Comparison of ENCODE assay signal across 12 mouse cellular contexts in the genomic region with DNA sequence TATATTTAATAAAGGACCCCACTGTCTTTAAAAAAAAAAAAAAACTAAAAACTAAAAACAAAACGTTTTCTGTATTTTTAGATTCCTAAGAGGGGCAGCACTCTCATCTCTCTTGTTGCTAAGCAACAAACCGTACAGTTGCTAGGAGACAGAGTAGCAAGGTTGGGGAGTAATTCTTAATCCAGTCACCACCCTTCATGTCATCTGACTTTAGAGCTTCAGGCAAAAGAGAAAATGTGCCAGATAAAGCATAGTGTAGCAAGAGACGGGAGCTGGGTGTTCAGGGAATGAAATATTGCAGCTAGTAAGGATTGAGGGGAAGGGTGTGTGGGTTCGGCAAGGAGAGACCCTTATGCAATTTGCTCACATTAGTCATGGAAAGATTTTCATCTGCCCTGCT. TPM values are rescaled to one million over a fixed set of nuclear protein-coding genes. Genes with fewer than 3 reads are reported as not detected.
DNase-seq lines count a peak whose midpoint lies in the region; ATAC-seq lines count a peak whose summit lies in the region.
"Had no signal": no experiment of that assay in that cellular context is flagged by ENCODE, and none has a peak within 500 bp of the region (broad histone marks: within the 10 kb centered on the region; RNA-seq: fewer than 3 reads in every experiment).

No protein-coding gene starts in this region.

- H3K9ac ChIP-seq in hindbrain, embryonic 13.5 days, result peak overlapping the region; percentile 72
- H3K9ac ChIP-seq in neural tube, embryonic 14.5 days (replicated peaks; ENCODE audit: low read depth, low read length), result peak overlapping the region; percentile 52
- H3K9ac ChIP-seq: heart, embryonic 12.5 days had no signal

- no peaks in the 10 kb centered on the region for H3K9me3 ChIP-seq in hindbrain, embryonic 13.5 days
- H3K9me3 ChIP-seq in neural tube, embryonic 14.5 days (ENCODE audit: control insufficient read depth, low read length), result no peaks in the 10 kb centered on the region
- H3K9me3 ChIP-seq: heart, embryonic 12.5 days had no signal

- H3K4me1 ChIP-seq in hindbrain, embryonic 13.5 days (replicated peaks), result peaks cover 65% of the 10 kb centered on the region
- peaks cover 42% of the 10 kb centered on the region for H3K4me1 ChIP-seq in neural tube, embryonic 14.5 days (ENCODE audit: control insufficient read depth, insufficient read depth, low read length)

- peak overlapping the region; percentile 95 for H3K27ac ChIP-seq in hindbrain, embryonic 13.5 days
- H3K27ac ChIP-seq in neural tube, embryonic 14.5 days (ENCODE audit: low read depth, low read length), result peak overlapping the region; percentile 95
- H3K27ac ChIP-seq: macrophage had no signal

- peak; percentile 75 for DNase-seq in left cerebral cortex, adult 11 months (ENCODE audit: low spot score)
- DNase-seq in left cerebral cortex, postnatal 36 days (ENCODE audit: low spot score in 2 of 2), result no peak
- peak; percentile 70 for DNase-seq in embryo, embryonic 10.5 days (ENCODE audit: low spot score)
- DNase-seq in gastrocnemius, adult 18-20 months (ENCODE audit: low spot score), result no peak
- DNase-seq in kidney, postnatal 10 days, result no peak
- no peak for DNase-seq in thymus, postnatal 10 days (ENCODE audit: low spot score in 2 of 2)

- peak; percentile 63 for ATAC-seq in hindbrain, embryonic 13.5 days (ENCODE audit: low FRiP score)
- ATAC-seq in neural tube, embryonic 14.5 days (ENCODE audit: low read depth), result peak; percentile 59

- peak overlapping the region; percentile 56 for H3K4me2 ChIP-seq in hindbrain, embryonic 13.5 days
- H3K4me2 ChIP-seq in neural tube, embryonic 14.5 days (ENCODE audit: low read depth, low read length), result peak overlapping the region; percentile 41
- H3K4me2 ChIP-seq: heart, embryonic 12.5 days had no signal

- no peaks in the 10 kb centered on the region for H3K36me3 ChIP-seq in hindbrain, embryonic 13.5 days
- no peaks in the 10 kb centered on the region for H3K36me3 ChIP-seq in neural tube, embryonic 14.5 days (ENCODE audit: control insufficient read depth, insufficient read depth, low read length)
- H3K36me3 ChIP-seq: heart, embryonic 12.5 days had no signal

- intact Hi-C loops in left cerebral cortex, postnatal 36 days (cut with DNase I), result no loop called here

- 11% methylated on average over 4 of the region's 4 CpGs for WGBS in hindbrain, embryonic 13.5 days
- 10% methylated on average over 4 of the region's 4 CpGs for WGBS in neural tube, embryonic 14.5 days

- peak overlapping the region; percentile 23 for H3K4me3 ChIP-seq in hindbrain, embryonic 13.5 days
- H3K4me3 ChIP-seq in neural tube, embryonic 14.5 days (ENCODE audit: low read depth, low read length), result no peak overlapping the region; the same call in 1 of the 2 replicates
- H3K4me3 ChIP-seq: heart, embryonic 12.5 days had no signal

- no peaks in the 10 kb centered on the region for H3K27me3 ChIP-seq in hindbrain, embryonic 13.5 days
- H3K27me3 ChIP-seq in neural tube, embryonic 14.5 days (ENCODE audit: control insufficient read depth, insufficient read depth, low read length), result no peaks in the 10 kb centered on the region
- H3K27me3 ChIP-seq: heart, embryonic 12.5 days had no signal

RNA-seq across cellular contexts. Expression of a gene that starts 17.6 kb away (rescaled TPM):
- total RNA-seq in left cerebral cortex, postnatal 36 days (2021), result 1,000 to 10,000 TPM in 1 of 2 experiments, 100 to 1,000 TPM in 1; 932 to 1,107 TPM
- 15,152 and 15,804 TPM in 2 replicates for polyA plus RNA-seq in hindbrain, embryonic 13.5 days (2015; fragmentation: Nextera tagmentation; extraction: Ambion mirVana)
- 13,706 and 14,496 TPM in 2 replicates for polyA plus RNA-seq in neural tube, embryonic 14.5 days (2014; fragmentation: Nextera tagmentation; extraction: Ambion mirVana)
- 10 to 100 TPM; 17.9 to 38.6 TPM for total RNA-seq in gastrocnemius, adult 18-20 months (2021)

RNA-seq across cellular contexts. Expression of a gene that starts 17.8 kb away (rescaled TPM):
- total RNA-seq in left cerebral cortex, postnatal 36 days (2021), result not detected
- polyA plus RNA-seq in hindbrain, embryonic 13.5 days (2015; fragmentation: Nextera tagmentation; extraction: Ambion mirVana), result not detected in 2 replicates
- polyA plus RNA-seq in neural tube, embryonic 14.5 days (2014; fragmentation: Nextera tagmentation; extraction: Ambion mirVana), result not detected in 2 replicates
- not detected for total RNA-seq in gastrocnemius, adult 18-20 months (2021)
- total RNA-seq: layer of hippocampus, postnatal 14 days; MEL had no signal
- polyA plus RNA-seq: heart, embryonic 12.5 days had no signal

RNA-seq across cellular contexts. Expression of a gene that starts 36.7 kb away (rescaled TPM):
- 100 to 1,000 TPM; 509 to 602 TPM for total RNA-seq in left cerebral cortex, postnatal 36 days (2021)
- 1,016 and 1,054 TPM in 2 replicates for polyA plus RNA-seq in hindbrain, embryonic 13.5 days (2015; fragmentation: Nextera tagmentation; extraction: Ambion mirVana)
- polyA plus RNA-seq in neural tube, embryonic 14.5 days (2014; fragmentation: Nextera tagmentation; extraction: Ambion mirVana), result 1,186 and 1,301 TPM in 2 replicates
- total RNA-seq in gastrocnemius, adult 18-20 months (2021), result 10 to 100 TPM; 15.6 to 29.6 TPM

RNA-seq across cellular contexts. Expression of a gene that starts 53.1 kb away (rescaled TPM):
- total RNA-seq in left cerebral cortex, postnatal 36 days (2021), result 10 to 100 TPM; 12.6 to 16.6 TPM
- 37.7 and 38.3 TPM in 2 replicates for polyA plus RNA-seq in hindbrain, embryonic 13.5 days (2015; fragmentation: Nextera tagmentation; extraction: Ambion mirVana)
- polyA plus RNA-seq in neural tube, embryonic 14.5 days (2014; fragmentation: Nextera tagmentation; extraction: Ambion mirVana), result 7.3 and 10.5 TPM in 2 replicates
- total RNA-seq in gastrocnemius, adult 18-20 months (2021), result 1 to 10 TPM; 4.8 to 4.9 TPM

RNA-seq across cellular contexts. Expression of a gene that starts 58.6 kb away (rescaled TPM):
- 10 to 100 TPM; 60.3 to 78.5 TPM for total RNA-seq in left cerebral cortex, postnatal 36 days (2021)
- 28.1 and 28.2 TPM in 2 replicates for polyA plus RNA-seq in hindbrain, embryonic 13.5 days (2015; fragmentation: Nextera tagmentation; extraction: Ambion mirVana)
- 7.3 and 11.5 TPM in 2 replicates for polyA plus RNA-seq in neural tube, embryonic 14.5 days (2014; fragmentation: Nextera tagmentation; extraction: Ambion mirVana)
- 1 to 10 TPM; 5.4 to 9.9 TPM for total RNA-seq in gastrocnemius, adult 18-20 months (2021)

Comparison
In these comparisons a context has a peak if more than half of its experiments do, and no peak if none do; other contexts are left out.
1. DNase-seq: peak in left cerebral cortex, adult 11 months (single experiment) and embryo, embryonic 10.5 days (single experiment); none in left cerebral cortex, postnatal 36 days (0 of 2), gastrocnemius, adult 18-20 months (single experiment), kidney, postnatal 10 days (single experiment) and thymus, postnatal 10 days (0 of 2).
2. RNA of a gene that starts 17.6 kb away (total RNA-seq): 932 to 1,107 TPM in left cerebral cortex, postnatal 36 days; 17.9 to 38.6 TPM in gastrocnemius, adult 18-20 months; every median in the first group is over 10 times any median in the second.
3. RNA of a gene that starts 36.7 kb away (total RNA-seq): 509 to 602 TPM in left cerebral cortex, postnatal 36 days; 15.6 to 29.6 TPM in gastrocnemius, adult 18-20 months; every median in the first group is over 10 times any median in the second.